Mouse (Mus musculus) stomach, postnatal 0 days (tissue): ENCODE measurements around the gene Hdac7. TPM values are rescaled to one million over a fixed set of nuclear protein-coding genes. Genes with fewer than 3 reads are reported as not detected.
A peak's percentile ranks its signal among the peaks of the same experiment; 100 is the strongest.

Source experiments
- ATAC-seq: fragments of 200-750 bp; cut with Nextera tagmentation; 2 replicates; pipeline ENCODE4 v1.8.0; 2017; ENCODE audit not compliant: low FRiP score, low TSS enrichment
- DNase-seq: peaks from one replicate; pipeline ENCODE4 v3.0.0-alpha.2; 2016; ENCODE audit warnings: low spot score
- H3K27ac ChIP-seq: fragments of 300-500 bp; sonication (generic); replicated peaks from 2 replicates; pipeline ENCODE4 v1.5.1; 2014; ENCODE audit warnings: mild to moderate bottlenecking, control low read depth
- H3K27me3 ChIP-seq: fragments of 300-500 bp; sonication (generic); 2 replicates; pipeline ENCODE4 v1.6.1; 2014; ENCODE audit warnings: low read length; ENCODE audit not compliant: control insufficient read depth, insufficient read depth
- H3K36me3 ChIP-seq: fragments of 300-500 bp; sonication (generic); 2 replicates; pipeline ENCODE4 v1.6.1; 2014; ENCODE audit warnings: low read length, mixed read lengths; ENCODE audit not compliant: control insufficient read depth, insufficient read depth
- H3K4me1 ChIP-seq: fragments of 300-500 bp; sonication (generic); replicated peaks from 2 replicates; pipeline ENCODE4 v1.6.1; 2014; ENCODE audit warnings: antibody characterized with exemption; ENCODE audit not compliant: control insufficient read depth, insufficient read depth
- H3K4me2 ChIP-seq: fragments of 300-500 bp; sonication (generic); replicated peaks from 2 replicates; pipeline ENCODE4 v1.6.1; 2014; ENCODE audit warnings: low read depth, mild to moderate bottlenecking, control low read depth, moderate library complexity
- H3K4me3 ChIP-seq: fragments of 300-500 bp; sonication (generic); 2 replicates; pipeline ENCODE4 v1.5.1; 2014; ENCODE audit warnings: low read depth, low read length, control low read depth
- H3K9ac ChIP-seq: fragments of 300-500 bp; sonication (generic); 2 replicates; pipeline ENCODE4 v1.6.1; 2014; ENCODE audit warnings: mild to moderate bottlenecking, low read length, control low read depth, mixed read lengths
- H3K9me3 ChIP-seq: fragments of 300-500 bp; sonication (generic); 2 replicates; pipeline ENCODE4 v1.6.1; 2016; ENCODE audit warnings: low read length; ENCODE audit not compliant: control insufficient read depth
- CTCF ChIP-seq: IDR thresholded peaks from 2 replicates; pipeline ENCODE4 v1.5.1; 2016; ENCODE audit warnings: antibody characterized with exemption, low read depth, mild to moderate bottlenecking, moderate library complexity
- EP300 ChIP-seq: optimal IDR thresholded peaks from 2 replicates; pipeline ENCODE3; 2016; ENCODE audit warnings: antibody characterized with exemption
- WGBS: fragments of 180-500 bp; shearing (Covaris S2); extraction: QIAGEN DNeasy Blood & Tissue Kit; methylation state at CpG from one replicate; pipeline ENCODE4 v1.1.7; 2014; 5-methylcytosine and 5-hydroxymethylcytosine counted together
- polyA plus RNA-seq: library from polyadenylated mRNA; unstranded; fragments of >200 nt; fragmentation: Nextera tagmentation; extraction: Ambion mirVana; gene quantifications from 2 replicates; pipeline ENCODE4 v1.2.1, GENCODE M21; 2015

Hdac7 gene
- polyA plus RNA-seq, 1 experiment from 2014 or later = 8.0 TPM

DNA sequence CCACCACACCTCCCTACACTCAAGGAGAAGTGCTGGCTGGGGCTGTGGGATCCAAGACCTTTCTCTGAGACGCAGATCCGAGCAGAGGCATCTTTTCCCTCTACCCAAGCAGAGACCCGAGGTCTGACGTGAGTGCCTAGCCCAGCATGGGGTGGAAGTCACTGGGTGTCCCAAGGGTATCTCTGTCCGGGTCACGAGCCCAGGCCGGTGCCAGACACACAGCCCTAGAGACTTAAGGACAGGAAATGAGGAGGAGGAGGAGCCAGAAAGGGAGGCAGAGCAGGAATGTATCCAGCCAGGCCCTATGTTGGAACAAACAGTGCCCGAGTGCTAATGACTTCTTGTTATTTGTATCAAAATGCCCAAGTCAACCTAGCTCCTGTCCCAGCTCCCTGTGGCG lies 81.6 kb downstream of the Hdac7 start:
- H3K9ac ChIP-seq = no peak overlapping the region
- H3K9me3 ChIP-seq = no peaks in the 10 kb centered on the region
- H3K27ac ChIP-seq = no peak overlapping the region
- DNase-seq (no peak), ATAC-seq (no peak)
- no peak overlapping the region for H3K4me2 ChIP-seq
- H3K27me3 ChIP-seq = 0 out of 2 replicates have a peak, but pooled peaks cover 2% of the 10 kb centered on the region
- H3K4me1 ChIP-seq = peaks cover 5% of the 10 kb centered on the region; the same call in 1 of the 2 replicates
- no peak for TF ChIP-seq CTCF
- no peak for TF ChIP-seq EP300
- H3K36me3 ChIP-seq = no peaks in the 10 kb centered on the region
- 57% methylated on average over 9 of the region's 9 CpGs for WGBS
- no peak overlapping the region for H3K4me3 ChIP-seq

GRCm38 (mm10) chr15:97761438-97761837 lies 82.9 kb downstream of the Hdac7 start:
- ATAC-seq = no peak
- Histone ChIP-seq H3K9me3 (no peaks in the 10 kb centered on the region), H3K4me1 (0 out of 2 replicates have a peak, but pooled peaks cover 3% of the 10 kb centered on the region), H3K4me2 (no peak overlapping the region), H3K36me3 (no peaks in the 10 kb centered on the region), H3K27ac (no peak overlapping the region), H3K9ac (no peak overlapping the region), H3K27me3 (no peaks in the 10 kb centered on the region), H3K4me3 (no peak overlapping the region)
- DNase-seq = peak; percentile 26
- TF ChIP-seq CTCF (peak; percentile 20; the same call in 1 of the 2 replicates), EP300 (no peak)
- WGBS = 54% methylated on average over 12 of the region's 13 CpGs

DNA sequence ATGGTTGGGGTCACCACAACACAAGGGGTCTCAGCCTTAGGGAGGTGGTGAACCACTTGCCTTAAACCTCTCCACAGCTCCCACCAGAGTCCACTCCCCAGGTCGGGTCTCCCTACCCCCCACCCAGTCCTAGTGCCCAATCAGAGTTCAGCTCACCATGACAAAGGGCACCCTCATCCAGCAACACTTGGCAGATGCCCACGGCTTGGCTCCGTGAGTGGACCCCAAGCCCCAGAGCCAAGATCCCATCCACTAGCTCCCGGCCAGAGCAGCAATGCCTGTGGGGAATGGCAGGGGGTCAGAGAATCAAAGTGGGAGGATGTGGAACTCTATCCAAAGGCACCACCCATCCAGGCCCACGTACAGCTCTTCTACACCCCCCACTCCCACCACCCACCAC lies 83.3 kb downstream of the Hdac7 start:
- no peak overlapping the region for H3K9ac ChIP-seq
- H3K36me3 ChIP-seq = no peaks in the 10 kb centered on the region
- no peak for DNase-seq
- 57% methylated on average over 5 of the region's 5 CpGs for WGBS
- ATAC-seq = no peak
- no peaks in the 10 kb centered on the region for H3K27me3 ChIP-seq
- H3K4me3 ChIP-seq = no peak overlapping the region
- 0 out of 2 replicates have a peak, but pooled peaks cover 3% of the 10 kb centered on the region for H3K4me1 ChIP-seq
- no peak overlapping the region for H3K27ac ChIP-seq
- TF ChIP-seq CTCF (no peak), EP300 (no peak)
- no peak overlapping the region for H3K4me2 ChIP-seq
- no peaks in the 10 kb centered on the region for H3K9me3 ChIP-seq

DNA sequence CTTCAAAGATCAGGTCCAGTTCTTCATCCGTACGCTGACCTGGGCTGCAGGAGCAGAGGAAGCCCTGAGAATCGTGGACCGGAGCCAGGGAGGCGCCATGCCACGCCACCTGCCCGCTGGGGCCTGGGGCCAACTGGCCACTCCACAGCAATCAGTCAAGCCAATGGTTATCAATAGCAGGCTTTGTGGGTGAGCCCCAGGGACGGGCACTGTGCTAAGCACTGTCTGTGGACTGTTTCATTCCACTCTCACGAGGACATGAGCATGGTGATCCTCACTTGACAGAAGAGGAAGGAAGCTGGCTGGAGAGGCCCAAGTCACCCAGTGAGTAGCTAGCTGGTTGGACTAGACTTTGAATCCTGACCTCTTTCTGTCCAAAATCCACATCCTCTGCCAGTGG lies 84.3 kb downstream of the Hdac7 start:
- WGBS = 85% methylated on average over 9 of the region's 9 CpGs
- no peaks in the 10 kb centered on the region for H3K36me3 ChIP-seq
- H3K27ac ChIP-seq = no peak overlapping the region
- no peaks in the 10 kb centered on the region for H3K27me3 ChIP-seq
- DNase-seq (no peak), ATAC-seq (no peak)
- H3K9me3 ChIP-seq = no peaks in the 10 kb centered on the region
- 0 out of 2 replicates have a peak, but pooled peaks cover 3% of the 10 kb centered on the region for H3K4me1 ChIP-seq
- TF ChIP-seq EP300 = no peak
- TF ChIP-seq CTCF = no peak
- no peak overlapping the region for H3K4me2 ChIP-seq
- no peak overlapping the region for H3K4me3 ChIP-seq
- H3K9ac ChIP-seq = no peak overlapping the region

DNA sequence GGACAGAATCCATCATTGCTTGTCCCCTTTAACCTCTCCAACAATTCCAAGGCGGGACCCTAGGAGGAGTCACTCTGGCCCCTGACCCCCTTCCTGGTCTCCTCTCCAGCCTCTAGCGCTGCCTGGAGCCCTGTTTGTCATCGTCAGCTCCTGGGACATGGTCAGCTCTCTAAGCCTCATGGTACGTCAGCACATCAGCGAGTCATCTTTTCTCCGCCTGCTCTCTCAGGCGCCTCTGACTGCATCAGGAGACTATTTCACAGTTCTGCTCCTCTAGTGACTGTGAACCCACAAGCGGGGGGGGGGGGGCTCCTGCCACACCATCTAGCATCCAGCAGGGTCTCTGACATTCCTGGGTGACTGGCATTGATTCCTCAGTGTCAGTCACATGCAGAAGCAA lies 88.9 kb downstream of the Hdac7 start:
- Histone ChIP-seq H3K27ac (no peak overlapping the region), H3K9ac (no peak overlapping the region), H3K4me1 (no peaks in the 10 kb centered on the region), H3K36me3 (no peaks in the 10 kb centered on the region), H3K4me2 (no peak overlapping the region), H3K4me3 (no peak overlapping the region), H3K9me3 (no peaks in the 10 kb centered on the region), H3K27me3 (no peaks in the 10 kb centered on the region)
- WGBS = 55% methylated on average over 8 of the region's 8 CpGs
- DNase-seq (no peak), ATAC-seq (no peak)
- TF ChIP-seq CTCF = no peak
- TF ChIP-seq EP300 = no peak

DNA sequence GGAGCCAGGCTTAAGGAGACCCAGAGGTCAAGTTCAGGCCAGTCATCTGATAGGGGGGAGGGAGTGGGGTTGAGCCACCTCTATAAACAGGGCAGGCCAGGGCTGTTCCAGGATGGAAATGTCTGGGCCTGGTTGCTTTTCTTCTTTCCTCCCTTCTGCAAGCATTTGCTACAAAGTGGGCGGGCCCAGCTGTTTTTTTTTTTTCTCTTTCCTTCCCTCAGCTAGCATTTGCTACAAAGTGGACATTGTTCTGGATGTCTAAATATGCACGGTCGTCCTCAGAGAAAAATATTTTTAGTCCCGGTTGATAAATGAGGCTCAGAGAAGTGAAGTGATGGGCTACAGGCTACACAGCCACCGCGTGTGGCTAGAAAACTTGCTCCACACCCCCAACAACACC lies 89.8 kb downstream of the Hdac7 start:
- H3K9ac ChIP-seq = no peak overlapping the region
- 32% methylated on average over 6 of the region's 6 CpGs for WGBS

More for the DNA sequence above, 89.8 kb downstream of the Hdac7 start:
- Histone ChIP-seq H3K9me3 (no peaks in the 10 kb centered on the region), H3K4me2 (no peak overlapping the region), H3K36me3 (no peaks in the 10 kb centered on the region), H3K27me3 (no peaks in the 10 kb centered on the region), H3K27ac (no peak overlapping the region), H3K4me3 (no peak overlapping the region), H3K4me1 (no peaks in the 10 kb centered on the region)
- ATAC-seq = no peak
- DNase-seq = no peak
- TF ChIP-seq EP300 = no peak
- TF ChIP-seq CTCF = no peak
